Mouse (Mus musculus) stomach, postnatal 0 days (tissue): Measurements from ENCODE around the gene Slc7a7. TPM values are rescaled to one million over a fixed set of nuclear protein-coding genes. Genes with fewer than 3 reads are reported as not detected.

Source experiments
- ATAC-seq: fragments of 200-750 bp; cut with Nextera tagmentation; 2 replicates; pipeline ENCODE4 v1.8.0; 2017; ENCODE audit not compliant: low FRiP score, low TSS enrichment
- DNase-seq: peaks from one replicate; pipeline ENCODE4 v3.0.0-alpha.2; 2016; ENCODE audit warnings: low spot score
- H3K27ac ChIP-seq: fragments of 300-500 bp; sonication (generic); replicated peaks from 2 replicates; pipeline ENCODE4 v1.5.1; 2014; ENCODE audit warnings: mild to moderate bottlenecking, control low read depth
- H3K27me3 ChIP-seq: fragments of 300-500 bp; sonication (generic); 2 replicates; pipeline ENCODE4 v1.6.1; 2014; ENCODE audit warnings: low read length; ENCODE audit not compliant: control insufficient read depth, insufficient read depth
- H3K36me3 ChIP-seq: fragments of 300-500 bp; sonication (generic); 2 replicates; pipeline ENCODE4 v1.6.1; 2014; ENCODE audit warnings: low read length, mixed read lengths; ENCODE audit not compliant: control insufficient read depth, insufficient read depth
- H3K4me1 ChIP-seq: fragments of 300-500 bp; sonication (generic); replicated peaks from 2 replicates; pipeline ENCODE4 v1.6.1; 2014; ENCODE audit warnings: antibody characterized with exemption; ENCODE audit not compliant: control insufficient read depth, insufficient read depth
- H3K4me2 ChIP-seq: fragments of 300-500 bp; sonication (generic); replicated peaks from 2 replicates; pipeline ENCODE4 v1.6.1; 2014; ENCODE audit warnings: low read depth, mild to moderate bottlenecking, control low read depth, moderate library complexity
- H3K4me3 ChIP-seq: fragments of 300-500 bp; sonication (generic); 2 replicates; pipeline ENCODE4 v1.5.1; 2014; ENCODE audit warnings: low read depth, low read length, control low read depth
- H3K9ac ChIP-seq: fragments of 300-500 bp; sonication (generic); 2 replicates; pipeline ENCODE4 v1.6.1; 2014; ENCODE audit warnings: mild to moderate bottlenecking, low read length, control low read depth, mixed read lengths
- H3K9me3 ChIP-seq: fragments of 300-500 bp; sonication (generic); 2 replicates; pipeline ENCODE4 v1.6.1; 2016; ENCODE audit warnings: low read length; ENCODE audit not compliant: control insufficient read depth
- CTCF ChIP-seq: IDR thresholded peaks from 2 replicates; pipeline ENCODE4 v1.5.1; 2016; ENCODE audit warnings: antibody characterized with exemption, low read depth, mild to moderate bottlenecking, moderate library complexity
- EP300 ChIP-seq: optimal IDR thresholded peaks from 2 replicates; pipeline ENCODE3; 2016; ENCODE audit warnings: antibody characterized with exemption
- WGBS: fragments of 180-500 bp; shearing (Covaris S2); extraction: QIAGEN DNeasy Blood & Tissue Kit; methylation state at CpG from one replicate; pipeline ENCODE4 v1.1.7; 2014; 5-methylcytosine and 5-hydroxymethylcytosine counted together
- polyA plus RNA-seq: library from polyadenylated mRNA; unstranded; fragments of >200 nt; fragmentation: Nextera tagmentation; extraction: Ambion mirVana; gene quantifications from 2 replicates; pipeline ENCODE4 v1.2.1, GENCODE M21; 2015

Gene Slc7a7
- polyA plus RNA-seq, 1 experiment from 2014 or later: 9.5 TPM

GRCm38 (mm10) chr14:54431334-54432077, 13.9 kb upstream of the Slc7a7 start, which contains the start of gene Mmp14:
Gene Mmp14, plus strand, starts transcription at chr14:54431612.
- Histone ChIP-seq H3K27me3 (no peaks in the 10 kb centered on the region), H3K9me3 (no peaks in the 10 kb centered on the region), H3K4me1 (peaks cover 19% of the 10 kb centered on the region), H3K4me3 (peak within 1 kb of the TSS; percentile 88), H3K9ac (peak within 1 kb of the TSS; percentile 96), H3K36me3 (peaks cover 2% of the 10 kb centered on the region; the same call in 1 of the 2 replicates), H3K4me2 (peak within 1 kb of the TSS; percentile 77), H3K27ac (peak within 1 kb of the TSS; percentile 98)
- TF ChIP-seq CTCF (peak; percentile 72), EP300 (peak; percentile 41)
- under 1% methylated on average over 44 of the region's 49 CpGs for whole genome bisulfite sequencing
- DNase-seq (peak; percentile 69), ATAC-seq (peak; percentile 22; the same call in 1 of the 2 replicates)

GRCm38 (mm10) chr14:54430406-54431145, 13.0 kb upstream of the Slc7a7 start:
- DNase-seq (no peak), ATAC-seq (no peak)
- TF ChIP-seq EP300: no peak
- no peak for TF ChIP-seq CTCF
- Histone ChIP-seq H3K4me2 (peak overlapping the region; percentile 77), H3K9me3 (no peaks in the 10 kb centered on the region), H3K4me1 (peaks cover 19% of the 10 kb centered on the region), H3K27ac (peak overlapping the region; percentile 98), H3K9ac (peak overlapping the region; percentile 96), H3K36me3 (no peaks in the 10 kb centered on the region), H3K27me3 (no peaks in the 10 kb centered on the region), H3K4me3 (peak overlapping the region; percentile 88)
- WGBS: 7% methylated on average over 18 of the region's 18 CpGs

GRCm38 (mm10) chr14:54429332-54430093, 11.9 kb upstream of the Slc7a7 start:
- H3K27me3 ChIP-seq: no peaks in the 10 kb centered on the region
- H3K4me1 ChIP-seq: peaks cover 17% of the 10 kb centered on the region
- no peak overlapping the region; the same call in 1 of the 2 replicates for H3K4me2 ChIP-seq
- H3K36me3 ChIP-seq: no peaks in the 10 kb centered on the region
- ATAC-seq: no peak
- 32% methylated on average over 7 of the region's 7 CpGs for WGBS
- H3K4me3 ChIP-seq: no peak overlapping the region
- H3K9ac ChIP-seq: no peak overlapping the region
- TF ChIP-seq EP300: no peak
- TF ChIP-seq CTCF: no peak
- DNase-seq: peak; percentile 38
- H3K27ac ChIP-seq: peak overlapping the region; percentile 98
- H3K9me3 ChIP-seq: no peaks in the 10 kb centered on the region

- no peak for TF ChIP-seq CTCF
- TF ChIP-seq EP300: no peak
- ATAC-seq (no peak), DNase-seq (no peak)
- Histone ChIP-seq H3K36me3 (no peaks in the 10 kb centered on the region), H3K4me3 (no peak overlapping the region), H3K9ac (no peak overlapping the region), H3K27me3 (no peaks in the 10 kb centered on the region), H3K4me2 (no peak overlapping the region), H3K4me1 (peaks cover 14% of the 10 kb centered on the region), H3K27ac (no peak overlapping the region), H3K9me3 (no peaks in the 10 kb centered on the region)
- WGBS: 76% methylated on average over 5 of the region's 5 CpGs
These were observed 10.8 kb upstream of the Slc7a7 start for GRCm38 (mm10) chr14:54428421-54428820.

- H3K4me3 ChIP-seq: peak overlapping the region; percentile 95
- TF ChIP-seq CTCF (no peak), EP300 (no peak)
- no peak overlapping the region for H3K9ac ChIP-seq
- DNase-seq: no peak
- no peaks in the 10 kb centered on the region for H3K27me3 ChIP-seq
- no peaks in the 10 kb centered on the region for H3K9me3 ChIP-seq
- no peak for ATAC-seq
- peak overlapping the region; percentile 71 for H3K4me2 ChIP-seq
- H3K27ac ChIP-seq: no peak overlapping the region
- peaks cover 11% of the 10 kb centered on the region for H3K4me1 ChIP-seq
- 85% methylated on average over 7 of the region's 7 CpGs for whole genome bisulfite sequencing
- no peaks in the 10 kb centered on the region for H3K36me3 ChIP-seq
These were observed 10.1 kb upstream of the Slc7a7 start for GRCm38 (mm10) chr14:54427696-54428095.
